Mouse (Mus musculus) lung, adult 2 months (tissue): ENCODE data around the gene Mrpl51.

Experiments used
- CTCF ChIP-seq: fragments of 200-500 bp; IDR thresholded peaks from 2 replicates; pipeline ENCODE4 v1.5.1; 2011; ENCODE audit warnings: mild to moderate bottlenecking, low read length, control low read depth; ENCODE audit not compliant: insufficient read depth
- POLR2A ChIP-seq: fragments of 200-500 bp; IDR thresholded peaks from 2 replicates; pipeline ENCODE4 v1.6.1; 2011; ENCODE audit warnings: low read depth, mild to moderate bottlenecking, control low read depth, low read length, borderline replicate concordance; ENCODE audit errors: extremely low read depth

DNA sequence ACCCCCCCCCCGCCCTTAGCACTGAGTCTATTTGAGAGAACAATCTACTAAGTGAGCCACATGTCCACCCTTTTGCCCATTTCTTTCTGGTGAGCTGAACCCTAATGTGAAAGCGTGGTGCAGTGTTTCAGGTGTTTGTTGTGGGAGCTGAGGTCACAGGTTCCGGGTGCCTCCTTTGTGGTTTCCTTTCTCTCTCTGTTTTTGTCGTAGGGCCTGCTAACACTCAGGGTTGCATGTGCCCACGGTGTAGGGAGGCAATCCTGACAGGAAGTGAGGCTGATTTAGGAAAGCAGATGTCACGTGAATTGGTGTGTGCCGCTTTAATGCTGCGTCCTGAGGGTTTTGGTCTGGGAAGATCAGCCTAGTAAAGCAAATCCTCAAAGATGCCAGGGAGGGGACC is 50.0 kb downstream of the Mrpl51 start:
- TF ChIP-seq CTCF, result no peak
- TF ChIP-seq POLR2A, result no peak
